Mouse (Mus musculus) liver, embryonic 14.5 days (tissue): Measurements from ENCODE around the gene Haus4.

Experiments
- CTCF ChIP-seq: IDR thresholded peaks from 2 replicates; pipeline ENCODE4 v1.5.1; 2016; ENCODE audit warnings: antibody characterized with exemption, low read depth, control low read depth
- EP300 ChIP-seq: IDR thresholded peaks from 2 replicates; pipeline ENCODE4 v1.6.1; 2016; ENCODE audit warnings: antibody characterized with exemption, low read depth

DNA sequence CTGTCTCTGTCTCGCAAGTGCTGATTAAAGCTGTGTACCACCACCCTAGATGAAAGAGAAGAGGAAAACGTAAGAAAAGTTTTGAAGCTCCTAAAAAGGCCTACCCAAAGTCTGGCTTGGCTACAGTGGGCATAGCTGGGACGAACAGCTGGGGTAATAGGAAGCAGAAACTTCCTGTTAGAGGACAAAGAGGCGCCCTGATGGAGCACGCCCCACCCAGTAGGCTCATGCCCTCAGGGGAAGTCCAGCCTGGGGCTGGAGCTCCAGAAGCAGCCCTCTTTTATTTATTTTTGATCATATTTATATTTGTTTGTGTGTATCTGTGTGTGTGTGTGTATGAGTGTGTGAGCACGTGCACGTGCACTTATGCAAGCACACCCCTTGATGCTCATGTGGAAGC lies 25.2 kb upstream of the Haus4 start:
- TF ChIP-seq EP300 (no peak), CTCF (no peak)
